Mouse (Mus musculus): Measurements from ENCODE around the gene Tdrd12.
"Not testable (repeated sequence)": the region's sequence is repeated elsewhere in the genome, so short reads cannot be mapped to it uniquely, and the experiment has no call there.

The Tdrd12 gene

GRCm38 (mm10) chr7:35555224-35556204, 18.0 kb upstream of the Tdrd12 start:
- DNase-seq (ENCODE audit: low read depth, low spot score), result peak; percentile 87

DNA sequence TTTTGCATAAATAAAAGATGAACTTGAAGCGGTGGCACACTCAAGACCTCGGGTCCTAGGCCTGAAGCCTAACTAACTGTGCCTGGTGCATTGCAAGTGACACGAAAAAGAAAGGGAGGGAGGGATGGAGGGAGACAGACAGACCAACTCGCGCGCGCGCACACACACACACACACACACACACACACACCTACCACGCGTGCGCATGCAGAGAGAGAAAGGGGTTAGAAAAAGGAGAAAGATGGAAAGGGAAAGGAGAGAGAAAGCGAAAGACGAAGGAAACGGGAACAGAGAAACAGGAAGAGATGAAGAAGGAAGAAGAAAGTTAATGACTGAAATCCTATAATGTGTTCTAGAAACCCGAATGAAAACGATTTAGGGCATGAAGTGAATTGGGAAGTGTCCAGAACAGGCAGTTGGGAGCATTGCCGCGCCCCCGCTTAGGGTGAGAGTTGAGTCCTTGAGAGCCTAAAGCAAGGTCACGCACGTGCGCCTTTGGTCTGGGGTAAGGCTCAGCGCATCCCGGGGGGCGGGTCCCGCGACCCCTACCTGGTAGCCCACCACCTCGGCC, 17.1 kb upstream of the Tdrd12 start:
- no peak for DNase-seq (ENCODE audit: low read depth, low spot score)

- no peak for DNase-seq (ENCODE audit: low read depth, low spot score)
Observed at GRCm38 (mm10) chr7:35553751-35554604, 16.4 kb upstream of the Tdrd12 start.

- DNase-seq (ENCODE audit: low read depth, low spot score), result no peak
Observed at GRCm38 (mm10) chr7:35545881-35546280, 8.3 kb upstream of the Tdrd12 start.

GRCm38 (mm10) chr7:35535750-35536512, 1.6 kb downstream of the Tdrd12 start:
- no peak for DNase-seq (ENCODE audit: low read depth, low spot score)

GRCm38 (mm10) chr7:35530544-35530943, 7.0 kb downstream of the Tdrd12 start:
- DNase-seq (ENCODE audit: low read depth, low spot score), result not testable (repeated sequence)

DNA sequence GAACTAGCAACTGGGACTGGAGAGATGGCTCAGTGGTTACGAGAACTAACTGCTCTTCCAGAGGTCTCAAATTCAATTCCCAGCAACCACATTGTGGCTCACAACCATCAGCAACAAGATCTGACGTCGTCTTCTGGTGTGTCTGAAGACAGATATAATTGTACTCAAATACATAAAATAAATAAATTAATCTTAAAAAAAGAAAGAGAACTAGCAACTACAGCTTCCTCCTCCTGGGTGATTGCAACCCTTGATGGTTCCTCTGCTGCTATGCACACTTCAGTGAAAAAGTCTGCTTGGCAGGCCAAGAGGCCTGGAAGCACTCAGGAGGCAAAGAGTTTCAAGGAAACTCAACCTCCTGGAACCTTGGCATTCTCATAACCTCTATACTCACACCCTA, 7.5 kb downstream of the Tdrd12 start:
- DNase-seq (ENCODE audit: low read depth, low spot score), result no peak

DNA sequence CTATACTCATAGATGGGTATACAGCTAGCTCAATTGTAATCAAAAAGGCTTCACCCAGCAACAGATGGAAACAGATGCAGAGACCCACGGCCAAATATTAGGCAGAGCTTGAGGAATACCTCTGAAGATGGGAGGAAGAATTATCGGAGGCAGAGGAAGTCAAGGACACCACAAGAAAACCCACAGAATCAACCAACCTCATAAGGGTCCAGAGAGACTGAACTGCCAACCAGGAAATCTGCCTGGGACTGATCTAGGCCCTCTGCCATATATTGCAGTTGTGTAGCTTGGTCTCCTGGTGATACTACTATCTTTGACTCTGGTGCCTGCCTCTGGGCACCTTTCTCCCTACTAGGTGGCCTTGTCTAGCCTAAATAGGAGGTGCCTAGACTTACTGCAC, 10.8 kb downstream of the Tdrd12 start:
- no peak for DNase-seq (ENCODE audit: low read depth, low spot score)

DNA sequence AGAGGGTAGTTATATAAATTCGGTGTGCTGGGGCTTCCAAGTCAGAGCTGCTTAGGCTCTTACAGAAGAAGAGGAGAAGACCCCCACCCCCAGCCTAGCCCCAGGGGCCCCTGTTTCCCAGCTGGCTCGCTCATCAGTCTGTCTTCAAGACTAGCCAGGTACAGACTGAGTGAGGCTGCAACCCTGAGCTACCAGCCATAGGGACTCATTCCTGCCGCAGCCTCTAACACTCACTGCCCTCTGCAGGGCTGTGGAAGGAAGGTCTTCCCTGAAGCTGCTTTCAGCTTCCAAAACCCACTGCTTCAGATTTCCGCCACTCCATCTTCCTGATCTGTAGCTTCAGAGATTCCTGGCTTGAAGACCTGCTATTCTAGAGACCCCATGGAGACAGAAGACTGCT, 35.5 kb downstream of the Tdrd12 start:
- DNase-seq (ENCODE audit: low read depth, low spot score), result no peak

DNA sequence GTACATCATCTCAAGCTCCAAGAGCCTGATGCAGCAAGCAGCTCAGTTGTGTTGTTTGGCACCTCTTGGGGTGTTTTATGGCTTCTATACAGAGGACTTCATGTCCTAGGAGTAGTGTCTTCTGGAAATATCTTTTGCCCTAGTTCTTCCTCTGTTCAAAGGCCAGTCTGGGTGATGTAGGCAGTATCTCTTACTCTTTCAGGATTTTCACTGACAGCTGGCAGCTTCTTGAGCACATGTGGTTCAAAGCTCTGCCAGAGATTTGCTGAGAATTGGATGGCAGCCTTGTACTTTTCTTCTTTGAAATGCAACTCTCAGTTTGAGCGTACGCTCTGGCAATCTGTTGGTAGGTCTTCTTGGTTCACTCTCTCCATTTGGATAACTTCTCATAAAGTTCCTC, 40.0 kb downstream of the Tdrd12 start:
- DNase-seq (ENCODE audit: low read depth, low spot score), result peak; percentile 23

GRCm38 (mm10) chr7:35491005-35491404, 46.5 kb downstream of the Tdrd12 start:
- DNase-seq (ENCODE audit: low read depth, low spot score), result no peak

DNA sequence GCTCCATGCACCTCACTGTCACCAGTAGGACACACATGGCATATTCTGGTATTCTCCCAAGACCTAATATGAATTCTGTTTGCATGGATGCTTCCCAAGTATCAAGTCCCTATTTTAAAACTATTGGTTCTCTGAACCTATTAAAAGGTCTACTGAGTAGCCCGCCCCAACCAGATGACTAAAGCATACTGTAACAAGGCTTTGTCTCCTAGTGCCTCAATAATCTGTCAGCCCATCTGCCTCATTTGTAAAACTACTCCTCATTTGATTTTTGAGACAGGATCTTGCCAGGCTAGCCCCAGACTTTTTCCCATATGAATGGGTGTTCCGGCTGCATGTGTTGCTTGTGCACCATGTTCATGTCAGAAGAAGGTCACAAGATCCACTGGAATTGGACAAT, 47.4 kb downstream of the Tdrd12 start:
- no peak for DNase-seq (ENCODE audit: low read depth, low spot score)

DNA sequence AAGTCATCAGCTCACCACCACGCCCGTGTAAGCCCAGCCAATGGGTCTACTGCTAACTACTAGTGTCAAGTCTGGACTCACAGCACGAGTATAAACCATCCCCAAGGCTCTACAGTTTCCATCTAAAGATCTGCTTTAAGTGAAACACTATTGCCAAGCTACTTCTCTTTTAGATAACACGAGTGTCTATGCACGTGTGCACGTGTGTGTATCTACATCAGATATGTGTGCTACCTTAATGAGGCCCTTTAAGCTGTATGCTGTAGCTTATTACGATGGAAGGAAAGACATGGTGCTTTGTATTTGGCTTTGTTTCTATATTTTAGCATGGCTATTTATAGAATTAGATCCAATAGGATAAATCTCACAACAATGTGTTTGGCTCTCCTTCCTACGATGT, 51.0 kb downstream of the Tdrd12 start:
- DNase-seq (ENCODE audit: low read depth, low spot score), result no peak

DNA sequence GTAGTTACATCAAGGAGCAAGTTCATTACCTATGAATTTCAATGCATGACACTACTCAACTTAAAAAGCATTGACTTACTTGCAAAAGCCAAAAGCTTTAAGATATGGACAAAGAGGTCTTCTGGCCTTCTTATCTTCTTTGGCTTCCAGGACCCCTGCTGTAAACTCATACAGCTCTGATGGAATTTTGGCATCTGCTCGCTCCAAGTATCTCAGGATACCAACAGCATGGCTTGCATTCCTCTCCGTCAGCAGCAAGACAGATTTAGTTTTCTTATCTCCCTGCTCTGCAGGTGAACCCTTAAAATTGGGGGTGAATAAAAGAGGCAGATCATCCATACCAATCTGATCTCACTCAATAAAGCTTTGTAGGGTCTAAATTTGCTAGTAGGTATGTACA, 52.4 kb downstream of the Tdrd12 start:
- DNase-seq (ENCODE audit: low read depth, low spot score), result no peak

GRCm38 (mm10) chr7:35476457-35476856, 61.1 kb downstream of the Tdrd12 start:
- no peak for DNase-seq (ENCODE audit: low read depth, low spot score)

- DNase-seq (ENCODE audit: low read depth, low spot score), result no peak
Observed at GRCm38 (mm10) chr7:35470794-35471193, 66.8 kb downstream of the Tdrd12 start.

- no peak for DNase-seq (ENCODE audit: low read depth, low spot score)
Observed at GRCm38 (mm10) chr7:35467856-35468255, 69.7 kb downstream of the Tdrd12 start.

DNA sequence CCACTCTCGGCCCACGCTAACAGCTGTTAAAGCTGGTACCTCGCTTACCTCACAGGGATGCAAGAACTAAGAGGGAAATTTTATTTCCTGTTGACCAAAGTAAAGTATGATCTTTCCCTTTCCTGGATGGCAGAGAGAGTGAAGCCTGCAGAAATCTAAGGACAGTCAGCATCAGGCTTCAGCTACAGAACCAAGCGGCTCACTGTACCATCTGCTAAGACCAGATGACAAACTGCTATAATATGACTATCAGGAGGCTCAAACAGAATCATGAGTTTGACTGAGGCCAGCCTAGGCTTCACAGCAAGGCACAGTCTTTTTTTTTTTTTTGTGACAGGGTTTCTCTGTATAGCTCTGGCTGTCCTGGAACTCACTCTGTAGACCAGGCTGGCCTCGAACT, 72.5 kb downstream of the Tdrd12 start:
- DNase-seq (ENCODE audit: low read depth, low spot score), result no peak

GRCm38 (mm10) chr7:35460971-35461370, 76.6 kb downstream of the Tdrd12 start:
- no peak for DNase-seq (ENCODE audit: low read depth, low spot score)

DNA sequence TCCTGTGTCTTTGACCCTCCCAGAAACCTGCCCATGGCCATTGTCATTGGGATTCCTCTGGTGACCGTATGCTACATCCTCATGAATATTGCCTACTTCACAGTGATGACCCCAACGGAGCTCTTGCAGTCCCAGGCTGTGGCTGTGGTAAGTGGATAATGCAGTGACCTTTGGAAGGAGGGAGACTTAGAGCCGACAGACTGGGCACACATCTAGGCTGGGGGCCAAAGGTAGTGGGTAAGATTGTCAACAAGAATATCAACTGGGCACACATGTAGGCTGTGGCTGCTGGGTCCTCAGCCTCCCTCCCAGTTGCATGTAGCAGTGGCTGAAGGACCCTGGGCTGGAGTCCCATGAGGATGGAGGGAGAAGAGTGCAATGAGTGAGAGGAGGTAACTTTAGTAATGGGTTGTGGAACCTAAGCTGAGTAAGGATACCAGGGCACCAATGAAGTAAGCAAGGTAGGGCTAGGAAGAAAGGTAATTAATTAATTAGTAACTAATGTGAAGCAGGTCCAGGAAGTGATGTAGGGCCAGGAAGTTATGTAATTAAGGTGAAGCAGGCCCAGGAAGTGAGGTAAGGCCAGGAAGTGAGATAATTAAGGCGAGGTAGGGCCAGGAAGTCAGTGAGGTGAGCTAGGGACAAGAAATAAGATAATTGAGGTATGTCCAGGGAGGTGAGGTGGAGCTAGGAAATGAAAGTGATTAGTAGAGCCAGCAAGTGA, 81.3 kb downstream of the Tdrd12 start:
- no peak for DNase-seq (ENCODE audit: low read depth, low spot score)

GRCm38 (mm10) chr7:35448867-35449266, 88.7 kb downstream of the Tdrd12 start:
- DNase-seq (ENCODE audit: low read depth, low spot score), result no peak
